Mouse (Mus musculus): ENCODE data around the gene Sh3gl2.

Gene Sh3gl2

GRCm38 (mm10) chr4:85591037-85591436 lies 386.1 kb downstream of the Sh3gl2 start:
- no peak for DNase-seq (ENCODE audit: low read depth, low spot score)

GRCm38 (mm10) chr4:85594159-85594558 lies 389.2 kb downstream of the Sh3gl2 start:
- DNase-seq (ENCODE audit: low read depth, low spot score), result no peak

GRCm38 (mm10) chr4:85613331-85613730 lies 408.4 kb downstream of the Sh3gl2 start:
- no peak for DNase-seq (ENCODE audit: low read depth, low spot score)

- no peak for DNase-seq (ENCODE audit: low read depth, low spot score)
Observed at GRCm38 (mm10) chr4:85618746-85619145, 413.8 kb downstream of the Sh3gl2 start.

DNA sequence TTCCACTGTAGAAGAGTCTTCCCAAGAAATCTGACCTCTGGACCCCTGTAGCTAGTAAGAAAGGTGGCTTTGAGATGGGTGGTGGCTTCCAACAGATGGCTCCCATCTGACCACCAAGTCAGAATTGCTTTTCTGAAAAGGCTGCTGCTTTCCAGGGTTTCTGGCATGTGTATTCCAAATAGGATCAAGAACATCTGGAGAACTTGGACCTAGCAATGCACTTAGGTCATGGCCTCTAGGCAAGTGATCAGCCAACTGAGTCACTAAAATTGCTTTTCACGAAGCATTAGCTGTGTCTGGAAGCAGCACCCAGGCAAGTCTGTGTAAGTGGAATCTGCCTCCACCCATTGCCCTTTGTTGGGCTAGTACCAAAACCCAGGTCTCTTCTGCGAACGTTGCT lies 414.3 kb downstream of the Sh3gl2 start:
- DNase-seq (ENCODE audit: low read depth, low spot score), result no peak

DNA sequence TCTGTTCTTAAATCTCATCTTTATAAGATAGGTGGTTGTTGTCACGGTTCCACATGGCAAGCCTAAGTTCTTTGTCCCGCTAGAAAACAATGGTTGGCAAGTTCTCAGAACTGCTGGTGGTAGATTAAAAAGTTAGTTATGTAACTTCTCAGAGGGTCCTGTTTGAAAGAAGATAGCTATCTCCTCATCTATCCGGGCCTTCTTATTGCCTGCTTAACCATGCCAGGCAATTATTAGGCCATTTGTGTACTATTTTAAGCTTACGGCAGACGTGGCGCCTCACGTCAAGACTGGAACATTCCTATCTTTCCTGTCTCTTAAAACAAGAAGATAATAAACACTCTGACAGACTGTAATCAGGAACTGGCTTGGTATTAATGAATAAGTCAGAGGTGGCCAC lies 424.5 kb downstream of the Sh3gl2 start:
- DNase-seq (ENCODE audit: low read depth, low spot score), result no peak

DNA sequence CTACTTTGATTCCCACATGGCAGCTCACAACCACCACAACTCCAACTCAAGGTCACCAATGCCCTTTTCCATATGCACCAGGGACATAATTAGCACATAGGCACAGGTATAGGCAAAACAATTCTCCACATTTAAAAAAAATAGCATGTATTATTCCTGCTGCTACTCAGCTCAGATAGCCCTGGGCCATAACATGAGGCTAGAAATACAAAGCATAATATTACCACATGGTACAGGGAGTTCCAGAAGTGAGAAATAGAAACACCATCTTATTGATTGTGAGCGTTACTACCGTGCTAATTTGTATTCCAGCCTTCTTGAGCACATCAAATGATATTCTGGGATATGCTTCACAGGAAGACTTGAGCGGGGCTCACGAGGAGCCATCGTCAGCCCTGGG lies 464.3 kb downstream of the Sh3gl2 start:
- DNase-seq (ENCODE audit: low read depth, low spot score), result no peak

DNA sequence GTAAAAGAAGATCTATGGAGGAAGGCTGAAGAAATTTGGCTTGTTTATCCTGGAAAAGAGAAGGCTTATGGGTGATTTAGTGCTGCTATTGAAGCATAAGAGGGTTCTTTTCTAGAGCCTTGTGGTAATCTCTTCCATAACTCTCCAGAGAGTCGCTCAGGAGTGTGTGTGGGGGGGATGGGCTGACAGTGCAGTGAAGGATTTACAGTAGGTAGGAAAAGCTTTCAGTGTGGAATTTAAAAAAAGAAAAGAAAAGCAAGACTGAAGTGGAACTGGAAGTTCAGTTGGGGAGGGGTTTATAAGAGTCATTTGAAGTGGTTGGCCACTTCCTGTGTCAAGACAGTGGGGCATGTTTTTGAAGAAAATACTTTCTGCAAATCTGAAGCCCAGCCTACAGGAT lies 464.8 kb downstream of the Sh3gl2 start:
- no peak for DNase-seq (ENCODE audit: low read depth, low spot score)

- no peak for DNase-seq (ENCODE audit: low read depth, low spot score)
Observed at GRCm38 (mm10) chr4:85672290-85672689, 467.4 kb downstream of the Sh3gl2 start.

DNA sequence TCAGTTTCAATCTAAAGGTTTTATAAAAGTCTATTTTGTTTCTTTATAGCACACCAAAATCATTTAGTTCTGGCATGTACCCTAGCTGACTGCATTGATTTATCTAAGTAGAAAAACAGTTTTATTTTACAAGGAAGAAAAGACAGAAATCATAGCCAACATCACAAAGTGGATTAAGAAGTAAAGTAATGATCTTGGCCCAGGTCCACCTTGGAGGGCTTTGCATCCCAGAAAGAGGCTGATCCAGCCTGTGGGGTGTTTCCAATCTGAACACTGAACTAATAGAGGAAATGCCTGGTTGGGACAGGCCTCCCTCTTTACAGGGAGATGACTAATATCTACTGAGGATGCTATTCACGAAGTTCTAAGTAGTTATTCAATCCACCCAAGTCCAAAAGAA lies 472.7 kb downstream of the Sh3gl2 start:
- no peak for DNase-seq (ENCODE audit: low read depth, low spot score)

DNA sequence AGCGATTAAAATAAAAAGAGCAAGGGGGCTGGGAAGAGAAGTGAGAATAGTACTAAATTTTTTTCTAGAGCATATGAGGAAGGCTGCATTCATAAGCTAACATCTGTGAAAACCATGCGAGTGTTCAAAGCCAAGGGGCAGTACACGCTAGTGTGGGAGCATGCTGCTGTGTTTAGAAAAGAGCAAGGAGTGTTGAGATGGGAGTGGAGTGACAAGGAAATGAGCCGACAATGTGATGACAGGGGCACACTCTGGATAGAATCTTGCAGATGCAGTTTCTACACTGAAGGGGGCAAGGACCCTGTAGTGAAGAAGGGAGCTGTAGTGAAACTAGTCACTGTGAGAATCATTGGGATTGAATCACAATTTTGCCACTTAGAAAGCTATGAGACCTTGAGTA lies 481.2 kb downstream of the Sh3gl2 start:
- no peak for DNase-seq (ENCODE audit: low read depth, low spot score)

Data from telencephalon, adult 2 months (tissue).